Mouse (Mus musculus) cerebellum, adult 11-12 months (tissue): ENCODE measurements at regions not wholly inside any gene's neighbourhood (a gene's known extent, or its start where the extent isn't known, plus 50 kb on each side); places are given as distances from the start of the nearest gene placed in this dataset.

Experiments used
- DNase-seq: peaks from one replicate; pipeline ENCODE4 v3.0.0; 2022

DNA sequence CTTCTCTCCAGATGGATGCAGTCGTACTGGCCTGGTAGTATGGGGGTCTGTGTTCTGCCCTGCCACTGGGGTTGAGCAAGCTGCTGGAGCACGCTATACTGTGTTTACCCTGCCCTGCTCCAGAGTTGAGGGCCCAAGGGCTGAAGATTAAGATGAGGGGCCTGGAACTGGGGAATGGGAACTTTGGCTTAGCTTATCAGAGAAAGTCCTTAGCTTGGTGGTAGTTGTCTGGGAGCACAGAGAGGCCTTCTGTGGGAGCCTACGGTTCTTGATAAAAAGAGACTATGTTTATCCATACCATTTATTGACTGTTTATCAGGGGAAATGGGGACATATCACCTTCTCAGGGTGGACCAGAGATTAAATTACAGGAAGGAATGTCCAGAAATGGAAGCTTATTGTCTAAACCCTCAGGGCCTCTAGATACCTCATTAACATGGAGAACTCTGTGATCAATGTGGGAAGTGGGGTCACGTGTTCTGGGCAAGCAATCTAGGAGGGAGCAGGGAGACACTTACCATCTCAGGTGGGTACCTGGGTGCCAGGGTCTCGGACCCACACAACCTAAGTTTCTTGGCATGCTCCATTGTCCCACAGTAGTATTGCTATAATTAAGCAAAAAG is 58.7 kb downstream of the Mycn start:
- DNase-seq: no peak

GRCm38 (mm10) chr12:12878031-12878430 is 63.7 kb downstream of the Mycn start:
- DNase-seq: no peak

DNA sequence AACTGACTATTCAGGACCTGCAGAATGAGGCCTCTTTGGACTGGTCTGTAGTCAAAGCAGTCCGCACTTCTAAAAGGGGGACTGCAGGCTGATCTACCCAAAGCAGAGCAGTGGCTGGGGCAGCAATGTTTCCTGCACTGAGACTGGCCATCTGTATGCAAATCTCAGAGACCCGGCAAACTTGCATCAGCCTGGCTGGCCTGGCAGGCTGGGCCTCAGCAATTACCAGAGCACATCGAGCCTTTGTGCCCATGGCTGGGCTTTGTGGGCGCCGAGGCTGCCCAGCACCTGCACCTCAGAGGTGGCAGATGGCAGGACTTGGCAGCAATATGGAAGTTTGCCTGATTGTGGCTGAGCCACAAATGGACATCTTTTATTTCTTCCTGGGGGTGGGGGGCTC is 64.2 kb downstream of the Mycn start:
- peak; percentile 80 for DNase-seq

DNA sequence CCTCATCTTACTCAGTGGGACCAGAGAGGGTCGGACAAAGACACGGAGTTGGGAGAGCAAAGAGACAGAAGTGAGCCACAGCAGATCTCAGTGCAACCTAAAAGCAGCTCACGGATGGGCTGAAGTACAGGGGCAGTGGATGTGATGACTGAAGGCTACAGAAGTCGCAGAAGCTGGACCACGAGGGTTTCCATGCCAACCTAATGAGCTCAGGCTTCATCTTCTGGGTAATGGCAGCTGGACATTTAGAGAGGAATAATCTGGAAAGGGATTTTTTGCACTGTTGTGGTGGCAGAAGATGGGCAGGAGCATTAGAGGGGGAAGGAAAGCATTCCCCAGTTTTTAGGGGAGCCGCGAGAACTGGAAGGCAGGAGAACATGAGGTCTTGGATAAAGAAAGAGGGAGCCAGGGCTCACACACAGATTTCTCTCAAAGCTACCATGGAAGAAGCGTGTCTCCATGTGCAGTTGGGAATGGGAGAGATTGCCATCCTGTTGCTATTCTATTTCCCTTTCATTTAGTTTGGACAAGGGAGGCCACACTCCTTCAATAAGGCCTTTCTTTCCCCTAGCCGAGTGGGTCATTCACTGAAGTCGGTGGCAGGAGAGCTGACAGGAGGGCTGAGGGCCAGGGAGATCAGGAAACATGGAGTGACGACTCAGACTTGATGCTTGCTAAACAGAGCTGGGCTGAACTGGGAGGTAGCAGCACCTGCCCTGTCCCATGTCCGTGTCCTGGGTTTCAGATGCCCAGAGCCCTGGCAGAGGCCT is 65.6 kb downstream of the Mycn start:
- no peak for DNase-seq

- DNase-seq: no peak
Measured at GRCm38 (mm10) chr12:12873551-12873950, 68.2 kb downstream of the Mycn start.

GRCm38 (mm10) chr12:12872974-12873373 is 68.7 kb downstream of the Mycn start:
- DNase-seq: no peak

DNA sequence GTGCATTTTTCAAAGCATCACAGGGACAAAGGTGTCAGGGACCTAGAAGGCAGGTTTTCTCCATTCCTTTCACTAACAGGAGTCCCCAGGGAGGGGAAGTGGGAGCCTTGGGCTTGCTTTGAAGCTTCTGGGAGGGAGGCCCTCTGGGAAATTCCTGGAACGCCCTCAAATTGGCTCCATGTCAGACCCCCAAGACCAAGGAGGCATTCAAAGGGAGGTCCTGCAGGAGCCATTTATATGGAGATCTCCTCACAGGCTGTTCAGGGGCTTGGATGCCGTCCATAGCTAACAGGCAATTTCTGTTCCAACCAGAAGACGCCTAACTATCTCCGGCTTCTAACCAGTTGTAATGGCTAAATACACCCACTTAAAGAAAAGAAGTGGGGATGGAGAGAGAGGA is 70.4 kb downstream of the Mycn start:
- peak; percentile 16 for DNase-seq

- no peak for DNase-seq
Measured at GRCm38 (mm10) chr12:12866590-12866989, 75.1 kb downstream of the Mycn start.

- DNase-seq: no peak
Measured at GRCm38 (mm10) chr12:12850681-12851080, 91.0 kb downstream of the Mycn start.

GRCm38 (mm10) chr12:12846716-12847115 is 95.0 kb downstream of the Mycn start:
- no peak for DNase-seq

GRCm38 (mm10) chr12:12842247-12842957 is 99.3 kb downstream of the Mycn start:
- no peak for DNase-seq

DNA sequence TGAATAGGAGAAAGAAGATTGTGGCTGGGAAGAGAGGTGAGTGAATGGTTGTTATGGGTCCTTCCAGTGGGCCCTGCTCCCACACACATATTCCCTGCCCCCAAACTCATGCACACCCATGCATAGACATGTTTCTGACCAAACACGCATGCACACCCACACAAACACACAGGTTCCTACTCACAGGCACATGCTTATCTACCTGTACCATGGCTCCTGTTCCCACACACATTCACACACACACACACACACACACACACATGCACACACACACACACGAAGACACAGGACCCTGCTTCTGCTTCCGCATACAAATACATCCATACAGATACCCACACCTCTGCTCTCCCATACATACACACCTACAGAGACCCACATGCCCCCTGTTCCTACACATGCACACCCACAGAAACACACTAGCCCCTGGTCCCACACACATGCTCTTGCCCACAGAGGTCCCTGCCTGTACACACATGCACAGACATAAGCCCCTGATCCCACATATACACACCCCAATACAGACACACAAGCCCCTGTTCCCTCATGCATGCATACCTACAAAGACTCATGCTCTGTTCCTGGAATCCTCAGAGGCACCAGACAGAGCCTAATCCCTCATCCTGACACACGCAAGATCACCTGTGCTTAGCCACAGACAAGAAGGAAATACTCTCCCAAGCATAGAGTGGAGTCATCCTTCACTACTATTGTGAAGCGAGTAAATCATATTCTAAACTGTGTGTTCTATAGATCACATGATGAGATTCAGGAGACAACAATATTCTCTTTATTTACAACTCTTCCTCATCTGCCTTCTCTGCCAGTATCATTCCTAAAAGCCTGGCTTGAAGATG is 100.1 kb downstream of the Mycn start:
- DNase-seq: no peak

DNA sequence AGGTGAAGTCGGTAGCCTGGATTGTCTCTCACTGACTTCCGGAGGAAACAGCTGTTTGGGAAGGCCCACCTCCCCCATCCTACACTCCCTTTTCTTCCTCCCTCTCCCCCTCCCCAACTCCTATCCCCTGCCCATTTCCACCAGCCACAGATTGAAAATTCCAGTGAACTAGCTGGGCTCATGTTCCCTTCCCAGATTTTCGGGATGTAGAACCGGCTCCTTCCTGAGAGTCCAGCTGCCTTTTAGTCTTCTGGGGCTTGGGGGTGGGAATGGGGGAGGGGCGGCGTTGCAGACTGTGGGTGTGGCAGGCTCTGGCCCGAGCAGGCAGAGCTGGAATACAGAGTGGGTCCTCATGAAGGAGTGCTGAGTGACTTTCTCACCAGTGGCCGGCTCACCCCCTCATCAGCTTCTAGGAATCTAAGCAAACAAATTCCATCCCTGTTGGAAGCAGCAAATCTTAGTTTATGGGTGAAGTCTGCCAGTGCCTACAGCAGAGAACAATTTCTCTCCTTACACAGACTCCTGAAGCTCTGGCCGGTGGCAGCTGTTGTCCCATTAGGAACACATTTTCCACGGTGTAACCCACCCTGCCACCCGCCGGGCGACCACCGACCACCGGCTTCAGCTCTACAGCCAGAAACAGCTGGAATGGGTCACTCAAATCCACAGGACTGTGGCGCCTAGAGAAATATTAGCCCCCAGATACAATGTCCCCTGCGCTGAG is 100.9 kb downstream of the Mycn start:
- no peak for DNase-seq

DNA sequence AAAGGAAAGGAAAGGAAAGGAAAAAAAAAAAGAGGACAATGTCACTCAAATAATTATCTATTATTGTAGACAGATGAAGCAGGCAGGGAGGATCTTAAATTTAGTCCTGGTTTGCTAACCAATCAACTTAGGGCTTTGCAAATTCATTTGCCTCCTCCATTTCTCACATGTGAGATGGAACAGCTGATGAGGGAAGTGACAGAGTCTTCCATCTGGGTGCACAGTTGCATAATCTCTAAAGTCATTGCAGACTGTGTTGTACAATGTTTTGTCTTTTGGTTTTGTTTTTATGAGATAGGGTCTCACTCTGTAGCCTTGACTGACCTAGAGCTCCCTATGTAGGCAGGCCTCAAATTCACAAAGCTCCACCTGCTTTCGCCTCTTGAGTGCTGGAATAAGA is 103.9 kb downstream of the Mycn start:
- no peak for DNase-seq

DNA sequence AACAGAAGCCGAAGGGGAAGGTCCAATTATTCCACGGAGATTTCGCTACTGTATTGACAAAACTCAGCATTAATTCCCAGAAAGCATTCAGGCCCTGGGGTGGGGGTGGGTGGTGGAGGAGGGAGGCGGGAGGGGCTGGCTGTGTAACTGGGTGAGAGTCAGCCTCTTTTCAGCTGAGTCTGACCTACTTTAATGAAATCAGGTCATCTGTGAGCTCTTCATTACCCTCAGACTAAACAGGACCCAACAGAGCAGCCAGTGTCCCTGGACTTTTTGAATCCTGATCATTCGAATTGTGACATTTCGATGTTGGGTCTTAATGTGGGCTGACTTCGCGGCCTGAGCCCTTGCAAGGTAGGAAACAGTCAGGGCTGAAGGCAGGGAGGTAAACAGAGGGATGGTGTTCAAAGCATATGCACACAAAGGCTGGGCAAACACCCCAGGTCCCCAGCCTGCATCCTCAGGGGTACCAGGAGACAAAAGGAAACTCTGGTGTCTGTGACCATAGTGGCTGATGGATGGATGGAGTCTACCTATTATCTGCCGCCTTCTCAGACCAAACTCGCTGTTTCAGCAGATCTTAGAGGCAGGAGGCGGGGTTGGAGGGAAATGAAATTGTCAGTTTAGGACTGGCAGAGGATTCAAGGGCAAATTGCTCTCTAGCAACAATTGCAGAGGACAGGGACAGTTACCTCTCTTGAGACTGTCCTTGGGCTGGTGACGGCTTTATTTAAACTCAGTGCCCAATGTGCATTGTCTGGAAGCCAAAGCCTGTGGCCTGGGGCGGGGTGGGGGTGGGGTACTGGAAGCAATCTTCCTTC is 113.7 kb downstream of the Mycn start:
- no peak for DNase-seq

GRCm38 (mm10) chr12:12827379-12827778 is 114.3 kb downstream of the Mycn start:
- no peak for DNase-seq

- no peak for DNase-seq
Measured at GRCm38 (mm10) chr12:12826431-12826830, 115.3 kb downstream of the Mycn start.

DNA sequence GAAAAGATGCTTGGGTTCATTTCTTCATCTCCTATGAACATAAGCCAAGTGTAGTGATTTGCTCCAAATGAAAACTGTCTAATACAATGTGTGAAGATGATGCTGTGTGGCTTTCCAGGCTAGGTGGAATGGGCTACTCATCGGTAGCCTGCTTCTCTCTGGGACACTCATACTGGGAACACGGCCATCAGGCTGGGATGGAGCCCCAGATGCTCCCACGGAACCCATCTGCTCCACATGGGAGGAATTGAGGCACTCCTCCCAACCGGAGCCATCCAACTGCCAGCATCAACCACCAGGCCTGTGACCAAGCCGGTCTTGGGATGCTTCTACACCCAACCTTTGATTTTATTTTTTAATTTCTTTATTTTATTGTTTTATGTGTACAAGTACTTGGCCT is 115.9 kb downstream of the Mycn start:
- DNase-seq: peak; percentile 19

- DNase-seq: no peak
Measured at GRCm38 (mm10) chr12:12821473-12821872, 120.2 kb downstream of the Mycn start.

GRCm38 (mm10) chr12:12820668-12821351 is 120.9 kb downstream of the Mycn start:
- DNase-seq: no peak

GRCm38 (mm10) chr12:12819746-12820145 is 122.0 kb downstream of the Mycn start:
- DNase-seq: no peak
